Mouse (Mus musculus) T-helper 1 cell (primary cell): ENCODE measurements around the gene B3gnt6.

Experiments
- in situ Hi-C: fragments of 300-600 bp; cut with MboI, MseI; formaldehyde crosslinking; loops from one replicate; pipeline ENCODE4 v1.15.1; 2025; ENCODE audit warnings: high pct_unique_total_duplicates

The B3gnt6 gene

GRCm38 (mm10) chr7:98149802-98150201, 49.5 kb downstream of the B3gnt6 start:
- in situ Hi-C loops, result no loop called here

GRCm38 (mm10) chr7:98148721-98149407, 50.4 kb downstream of the B3gnt6 start:
- in situ Hi-C loops, result no loop called here

- in situ Hi-C loops, result no loop called here
Observed at GRCm38 (mm10) chr7:98147766-98148165, 51.5 kb downstream of the B3gnt6 start.

- in situ Hi-C loops, result no loop called here
Observed at GRCm38 (mm10) chr7:98146447-98146845, 52.8 kb downstream of the B3gnt6 start.

- in situ Hi-C loops, result no loop called here
Observed at GRCm38 (mm10) chr7:98145842-98146446, 53.3 kb downstream of the B3gnt6 start.

GRCm38 (mm10) chr7:98145402-98145801, 53.9 kb downstream of the B3gnt6 start, which contains the start of gene Omp:
TSS of gene Omp (minus strand) at chr7:98145502.
- in situ Hi-C loops, result no loop called here

GRCm38 (mm10) chr7:98142648-98143047, 56.6 kb downstream of the B3gnt6 start:
- in situ Hi-C loops, result no loop called here
